Mouse (Mus musculus): ENCODE results near the gene 1700024P04Rik. TPM values are rescaled to one million over a fixed set of nuclear protein-coding genes. Genes with fewer than 3 reads are reported as not detected.

The 1700024P04Rik gene
- polyA plus RNA-seq (2014; fragmentation: Nextera tagmentation; extraction: Ambion mirVana), result not detected in 2 replicates

DNA sequence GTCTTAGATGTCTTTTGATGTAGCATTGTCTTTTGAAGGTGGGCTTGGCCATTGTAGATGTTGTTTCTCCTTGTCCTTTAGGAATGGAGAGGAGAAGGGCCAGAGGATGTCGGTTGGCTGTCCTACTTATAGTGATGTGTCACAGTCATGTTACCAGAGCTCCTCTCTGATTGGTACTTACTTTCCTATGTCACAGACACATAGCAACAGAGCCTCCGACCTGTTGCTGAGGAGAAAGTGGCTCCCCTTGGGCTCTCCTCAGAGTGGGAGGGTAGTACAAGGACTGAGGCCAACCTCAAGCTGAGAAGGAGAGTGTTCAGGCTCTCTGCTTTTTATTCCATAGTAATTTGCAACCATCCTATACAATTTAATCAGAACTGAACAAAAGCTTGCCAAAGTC, at the start of gene 1700024P04Rik:
Gene 1700024P04Rik (minus strand): TSS at position 101 of the 400 bp plus-strand sequence.
- H3K4me3 ChIP-seq (ENCODE audit: low read depth, low read length), result no peak within 1 kb of the TSS
- DNase-seq, result no peak
- H3K4me1 ChIP-seq (ENCODE audit: insufficient read depth), result no peaks in the 10 kb centered on the region
- no peak for TF ChIP-seq CTCF (IDR thresholded peaks at IDR 0.05; ENCODE audit: low read depth)
- H3K4me2 ChIP-seq, result no peak within 1 kb of the TSS
- ATAC-seq (ENCODE audit: insufficient read depth), result no peak
- no peak within 1 kb of the TSS for H3K9ac ChIP-seq
- no peaks in the 10 kb centered on the region for H3K9me3 ChIP-seq (ENCODE audit: low read depth, low read length)
- H3K27me3 ChIP-seq (ENCODE audit: insufficient read depth, low read length), result no peaks in the 10 kb centered on the region
- 63% methylated on average over 2 of the region's 2 CpGs for WGBS
- H3K27ac ChIP-seq (ENCODE audit: low read depth), result no peak within 1 kb of the TSS
- no peaks in the 10 kb centered on the region for H3K36me3 ChIP-seq (ENCODE audit: insufficient read depth)

DNA sequence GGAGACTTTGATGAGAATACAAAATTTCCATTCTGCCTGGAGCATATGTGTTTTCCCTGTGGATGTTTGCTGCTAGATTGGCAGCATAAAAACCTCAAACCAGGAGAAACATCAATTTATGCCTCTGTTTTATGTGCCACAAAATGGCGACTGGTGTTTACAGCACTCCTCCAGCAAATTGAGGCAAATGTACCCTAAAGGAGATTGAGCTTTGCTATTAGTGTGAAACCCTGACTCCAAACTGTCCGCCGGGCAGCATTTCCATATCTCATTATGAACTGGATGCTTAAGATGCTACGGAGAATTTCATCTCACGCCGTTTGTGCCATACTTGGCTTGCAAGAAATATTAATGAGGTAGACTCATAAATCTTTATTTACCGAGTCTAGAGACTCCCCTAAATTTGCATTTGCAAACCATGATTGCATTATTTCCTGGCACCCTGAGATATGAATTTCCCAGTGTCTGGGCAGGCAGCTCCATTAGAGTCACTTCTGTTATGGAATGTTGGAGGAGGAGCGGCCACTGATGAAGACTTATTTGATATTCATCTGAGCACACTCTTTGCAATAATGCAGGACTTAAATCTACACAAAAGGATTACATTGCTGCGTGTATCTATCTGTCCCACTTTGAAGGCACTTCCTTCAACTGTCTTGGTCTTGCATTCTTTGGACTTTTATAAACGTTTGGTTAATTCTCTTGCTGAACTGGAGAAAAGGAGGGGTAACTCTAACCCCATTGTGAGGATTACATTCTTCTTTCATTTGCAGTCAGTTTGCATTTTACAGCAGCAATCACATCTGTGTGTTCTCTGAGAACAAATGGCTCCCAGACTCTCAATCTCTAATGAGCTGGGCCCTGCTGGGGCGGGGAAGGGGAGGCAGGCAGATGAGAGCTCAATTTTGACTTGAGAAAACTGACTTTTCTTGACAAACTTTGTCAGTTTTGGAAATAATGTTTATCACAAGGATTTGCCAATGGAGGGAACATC, 47.2 kb upstream of the 1700024P04Rik start:
- Histone ChIP-seq H3K4me3 (ENCODE audit: low read depth, low read length) (no peak overlapping the region), H3K4me1 (ENCODE audit: insufficient read depth) (no peaks in the 10 kb centered on the region), H3K36me3 (ENCODE audit: insufficient read depth) (no peaks in the 10 kb centered on the region), H3K27me3 (ENCODE audit: insufficient read depth, low read length) (no peaks in the 10 kb centered on the region), H3K4me2 (no peak overlapping the region), H3K9ac (no peak overlapping the region), H3K9me3 (ENCODE audit: low read depth, low read length) (no peaks in the 10 kb centered on the region), H3K27ac (ENCODE audit: low read depth) (no peak overlapping the region)
- DNase-seq (peak; percentile 3), ATAC-seq (ENCODE audit: insufficient read depth) (no peak)
- 68% methylated on average over 11 of the region's 11 CpGs for WGBS
- TF ChIP-seq CTCF (IDR thresholded peaks at IDR 0.05; ENCODE audit: low read depth), result no peak

- Histone ChIP-seq H3K27me3 (ENCODE audit: insufficient read depth, low read length) (no peaks in the 10 kb centered on the region), H3K4me1 (ENCODE audit: insufficient read depth) (no peaks in the 10 kb centered on the region), H3K27ac (ENCODE audit: low read depth) (no peak overlapping the region), H3K36me3 (ENCODE audit: insufficient read depth) (no peaks in the 10 kb centered on the region), H3K4me2 (no peak overlapping the region), H3K4me3 (ENCODE audit: low read depth, low read length) (no peak overlapping the region), H3K9ac (no peak overlapping the region), H3K9me3 (ENCODE audit: low read depth, low read length) (no peaks in the 10 kb centered on the region)
- ATAC-seq (ENCODE audit: insufficient read depth) (no peak), DNase-seq (no peak)
- 79% methylated on average over 15 of the region's 15 CpGs for WGBS
- no peak for TF ChIP-seq CTCF (IDR thresholded peaks at IDR 0.05; ENCODE audit: low read depth)
These were observed 46.3 kb upstream of the 1700024P04Rik start for GRCm38 (mm10) chr13:99030579-99031200.

DNA sequence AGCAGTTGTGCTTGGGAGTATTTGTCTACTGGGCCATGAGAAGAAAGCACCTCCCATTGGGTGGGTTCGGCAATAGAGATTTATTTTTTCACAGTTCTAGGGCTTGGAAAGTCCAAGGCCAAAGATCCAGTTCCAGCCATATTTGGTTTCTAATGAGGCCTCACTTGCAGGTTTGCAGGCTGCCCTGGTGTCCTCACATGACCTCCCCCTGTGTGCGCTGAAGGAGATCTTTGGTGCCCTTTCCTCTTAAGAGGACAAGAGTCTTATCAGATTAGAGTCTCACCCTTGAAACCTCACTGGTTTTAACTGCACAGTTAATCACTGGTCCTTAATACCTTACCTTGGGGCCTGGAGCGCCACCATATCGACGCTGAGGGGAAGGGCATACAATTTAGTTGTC, 40.9 kb upstream of the 1700024P04Rik start:
- H3K27me3 ChIP-seq (ENCODE audit: insufficient read depth, low read length), result no peaks in the 10 kb centered on the region
- H3K27ac ChIP-seq (ENCODE audit: low read depth), result no peak overlapping the region
- WGBS, result 70% methylated on average over 5 of the region's 5 CpGs
- H3K4me3 ChIP-seq (ENCODE audit: low read depth, low read length), result no peak overlapping the region
- ATAC-seq (ENCODE audit: insufficient read depth) (no peak), DNase-seq (no peak)
- H3K9ac ChIP-seq, result no peak overlapping the region
- H3K4me1 ChIP-seq (ENCODE audit: insufficient read depth), result no peaks in the 10 kb centered on the region
- H3K9me3 ChIP-seq (ENCODE audit: low read depth, low read length), result no peaks in the 10 kb centered on the region
- no peak for TF ChIP-seq CTCF (IDR thresholded peaks at IDR 0.05; ENCODE audit: low read depth)
- no peak overlapping the region for H3K4me2 ChIP-seq
- no peaks in the 10 kb centered on the region for H3K36me3 ChIP-seq (ENCODE audit: insufficient read depth)

- no peak for DNase-seq
- H3K27ac ChIP-seq (ENCODE audit: low read depth), result no peak overlapping the region
- no peak overlapping the region for H3K4me3 ChIP-seq (ENCODE audit: low read depth, low read length)
These were observed 37.7 kb upstream of the 1700024P04Rik start for GRCm38 (mm10) chr13:99022036-99022435.

DNA sequence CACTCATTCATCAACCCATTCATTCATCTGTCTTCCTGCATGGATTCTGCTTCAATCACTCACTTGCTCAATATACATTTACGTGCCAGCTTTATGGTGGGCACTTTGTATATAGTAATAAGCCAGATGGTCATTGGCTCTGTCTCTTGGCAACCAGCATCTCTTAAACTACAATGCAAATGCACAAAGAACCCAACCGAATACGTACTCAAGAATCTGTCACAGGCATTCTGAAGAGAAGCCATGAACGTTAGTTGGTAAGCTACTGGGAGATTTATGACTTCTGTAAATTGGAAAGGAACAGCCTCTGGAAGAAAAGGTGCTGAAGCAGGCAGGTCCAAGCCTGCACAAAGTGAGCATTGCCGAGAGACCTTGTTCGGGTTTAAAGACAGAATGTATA, 36.8 kb upstream of the 1700024P04Rik start:
- 77% methylated on average over 6 of the region's 6 CpGs for WGBS

More at GRCm38 (mm10) chr13:99022036-99022435, 37.7 kb upstream of the 1700024P04Rik start:
- no peak for TF ChIP-seq CTCF (IDR thresholded peaks at IDR 0.05; ENCODE audit: low read depth)
- H3K4me2 ChIP-seq, result no peak overlapping the region
- no peaks in the 10 kb centered on the region for H3K9me3 ChIP-seq (ENCODE audit: low read depth, low read length)
- WGBS, result 79% methylated on average over 7 of the region's 7 CpGs
- H3K4me1 ChIP-seq (ENCODE audit: insufficient read depth), result no peaks in the 10 kb centered on the region
- H3K36me3 ChIP-seq (ENCODE audit: insufficient read depth), result no peaks in the 10 kb centered on the region
- H3K27me3 ChIP-seq (ENCODE audit: insufficient read depth, low read length), result no peaks in the 10 kb centered on the region
- no peak overlapping the region for H3K9ac ChIP-seq
- ATAC-seq (ENCODE audit: insufficient read depth), result no peak

More for the DNA sequence above, 36.8 kb upstream of the 1700024P04Rik start:
- Histone ChIP-seq H3K9me3 (ENCODE audit: low read depth, low read length) (no peaks in the 10 kb centered on the region), H3K36me3 (ENCODE audit: insufficient read depth) (no peaks in the 10 kb centered on the region), H3K27ac (ENCODE audit: low read depth) (no peak overlapping the region), H3K4me2 (no peak overlapping the region), H3K4me1 (ENCODE audit: insufficient read depth) (no peaks in the 10 kb centered on the region), H3K27me3 (ENCODE audit: insufficient read depth, low read length) (no peaks in the 10 kb centered on the region), H3K4me3 (ENCODE audit: low read depth, low read length) (no peak overlapping the region), H3K9ac (no peak overlapping the region)
- DNase-seq (no peak), ATAC-seq (ENCODE audit: insufficient read depth) (no peak)
- TF ChIP-seq CTCF (IDR thresholded peaks at IDR 0.05; ENCODE audit: low read depth), result no peak

Data from lung, embryonic 14.5 days (tissue).